Mouse (Mus musculus): ENCODE measurements around the gene Upb1.
"Not testable (repeated sequence)": the region's sequence is repeated elsewhere in the genome, so short reads cannot be mapped to it uniquely, and the experiment has no call there.

Gene Upb1

DNA sequence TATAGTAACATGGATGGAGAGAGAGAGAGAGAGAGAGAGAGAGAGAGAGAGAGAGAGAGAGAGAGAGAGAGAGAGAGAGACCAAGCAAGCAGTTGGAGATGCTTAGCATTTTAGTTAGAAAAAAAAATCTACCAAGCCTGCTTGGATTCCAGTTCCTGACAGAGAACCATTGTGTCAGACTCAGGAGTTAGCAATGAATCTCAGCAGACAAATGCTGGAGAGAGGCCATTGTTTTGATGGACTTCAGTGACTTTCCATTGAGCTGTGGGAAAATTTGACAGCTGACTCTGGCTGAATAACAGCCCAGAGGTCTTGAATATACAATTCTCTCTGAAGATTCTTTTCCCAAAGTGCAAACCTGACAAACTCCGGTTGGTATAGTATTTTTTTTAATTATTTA, 56.9 kb downstream of the Upb1 start:
- no peak for DNase-seq

- no peak for DNase-seq
These were observed 57.4 kb downstream of the Upb1 start for GRCm38 (mm10) chr10:75458329-75458728.

DNA sequence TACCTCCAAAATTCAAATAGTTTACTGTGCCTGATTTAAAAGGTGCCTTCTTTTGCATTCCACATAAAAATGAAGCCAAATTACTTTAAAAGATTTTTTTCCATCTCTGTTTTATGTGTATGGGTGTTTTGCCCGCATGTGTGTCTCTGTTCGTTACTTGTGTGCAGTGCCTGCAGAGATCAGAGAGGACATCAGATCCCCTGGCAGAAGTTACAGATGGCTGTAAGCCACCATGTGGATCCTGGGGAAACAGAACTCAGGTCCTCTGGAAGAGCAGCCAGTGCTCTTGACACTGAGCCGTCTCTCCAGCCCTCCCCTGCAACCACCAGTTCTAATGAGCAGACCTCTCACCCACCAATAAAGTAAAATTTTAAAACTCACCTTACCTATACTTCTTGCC, 61.8 kb downstream of the Upb1 start:
- DNase-seq = no peak

- no peak for DNase-seq
These were observed 65.1 kb downstream of the Upb1 start for GRCm38 (mm10) chr10:75465781-75466550.

DNA sequence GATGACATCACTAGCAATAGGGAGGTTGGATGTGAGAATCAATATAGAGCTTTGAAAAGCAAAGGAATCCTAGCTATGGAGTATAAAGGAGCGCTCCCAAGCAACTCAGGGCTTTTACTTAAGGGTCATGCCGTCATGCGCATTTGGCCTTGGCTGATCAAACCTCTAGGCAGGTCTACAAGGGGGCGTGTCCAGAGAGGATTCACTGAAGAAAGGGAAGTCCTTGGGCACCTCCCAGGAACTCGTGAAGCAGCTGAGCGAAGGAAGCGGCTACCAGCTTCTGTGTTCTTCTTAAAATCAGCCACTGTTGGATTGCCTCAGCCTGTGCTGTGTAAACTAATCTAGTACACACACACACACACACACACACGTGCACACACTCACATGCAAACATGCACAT, 72.5 kb downstream of the Upb1 start:
- no peak for DNase-seq

- no peak for DNase-seq
These were observed 73.7 kb downstream of the Upb1 start for GRCm38 (mm10) chr10:75474571-75474970.

- DNase-seq = not testable (repeated sequence)
These were observed 74.4 kb downstream of the Upb1 start for GRCm38 (mm10) chr10:75475139-75475850.

GRCm38 (mm10) chr10:75477034-75477433, 76.1 kb downstream of the Upb1 start:
- no peak for DNase-seq

DNA sequence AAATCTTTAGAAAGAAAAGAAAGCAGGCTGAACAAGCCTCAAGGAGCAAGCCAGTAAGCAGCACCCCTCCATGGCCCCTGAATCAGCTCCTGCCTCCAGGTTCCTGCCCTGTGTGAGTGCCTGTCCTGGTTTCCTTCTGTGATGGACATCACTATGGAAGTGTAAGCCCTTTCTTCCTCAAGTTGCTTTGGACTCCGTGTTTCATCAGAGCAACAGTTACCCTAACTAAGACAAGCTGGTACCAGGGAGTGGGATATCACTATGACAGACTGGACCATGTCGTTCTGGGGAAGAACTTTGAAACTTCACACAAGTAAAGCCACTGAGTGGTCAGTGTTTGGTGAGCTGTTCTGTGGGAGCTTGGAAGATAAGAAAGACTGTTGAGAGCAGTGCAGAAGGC, 79.0 kb downstream of the Upb1 start:
- DNase-seq = no peak

GRCm38 (mm10) chr10:75481703-75482102, 80.8 kb downstream of the Upb1 start:
- no peak for DNase-seq

GRCm38 (mm10) chr10:75482271-75482670, 81.4 kb downstream of the Upb1 start:
- DNase-seq = no peak

DNA sequence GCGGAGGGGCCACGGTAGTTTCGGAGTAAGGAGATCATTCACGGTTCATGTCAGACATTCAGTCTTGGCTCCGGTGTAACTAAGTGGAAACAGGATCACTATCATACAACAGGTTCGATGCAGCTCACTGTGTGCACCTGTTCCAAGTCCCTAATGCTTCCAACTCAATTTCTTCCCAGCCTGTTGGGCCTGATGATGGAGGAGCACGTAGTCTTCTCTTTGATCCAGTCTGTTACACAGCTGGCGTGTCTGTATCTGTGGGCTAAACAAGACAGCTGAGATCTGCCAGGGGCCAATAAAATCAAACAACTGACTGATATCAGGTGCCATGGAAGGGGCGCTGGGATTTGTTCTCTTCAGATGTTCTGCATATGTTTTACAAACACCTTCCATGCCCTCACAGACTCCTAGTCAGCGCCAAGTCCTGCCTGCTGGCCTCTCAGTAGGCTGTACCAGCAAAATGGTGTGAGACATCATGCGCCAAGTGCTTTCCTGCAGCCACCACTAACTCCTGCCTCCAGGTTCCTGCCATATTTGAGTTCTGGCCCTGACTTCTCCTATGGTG, 82.1 kb downstream of the Upb1 start:
- DNase-seq = no peak

DNA sequence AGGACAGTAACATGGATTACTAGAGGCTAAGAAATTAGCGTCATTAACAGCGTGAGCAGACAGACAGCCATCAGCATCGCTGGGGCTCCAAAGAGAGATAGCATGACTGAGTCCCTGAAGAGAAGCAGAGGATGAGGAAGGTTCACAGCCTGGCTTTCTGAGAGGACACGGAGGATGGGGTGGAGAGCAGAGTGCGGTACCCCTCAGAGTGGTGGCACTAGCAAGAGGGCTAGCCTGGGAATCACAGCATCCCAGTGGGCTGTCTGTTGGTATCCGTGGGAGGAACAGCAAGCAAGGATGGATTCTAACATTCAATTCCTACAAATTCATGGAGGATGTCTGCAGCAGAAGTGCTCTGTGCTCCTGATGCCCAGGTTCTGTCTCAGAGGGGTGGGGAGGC, 83.2 kb downstream of the Upb1 start:
- no peak for DNase-seq

DNA sequence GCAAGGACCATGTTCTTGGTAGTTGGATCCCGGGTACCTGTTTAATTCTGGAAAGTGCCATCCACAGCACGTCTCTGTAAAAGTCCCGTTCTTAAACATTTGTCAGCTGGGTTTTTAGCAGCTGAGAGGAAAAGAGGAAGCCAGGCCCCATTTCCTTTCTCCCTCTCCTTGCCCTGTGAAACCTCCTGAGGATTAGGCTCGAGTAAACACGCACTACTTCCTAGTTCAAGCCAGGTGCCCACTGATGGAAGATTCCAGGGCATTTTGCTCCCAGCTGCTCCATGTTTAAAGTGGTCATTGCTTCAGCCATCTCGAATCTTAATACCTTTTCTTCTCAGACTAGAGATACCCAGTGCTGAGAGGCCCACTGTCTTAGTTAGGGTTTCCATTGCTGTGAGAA, 83.9 kb downstream of the Upb1 start:
- DNase-seq = no peak

DNA sequence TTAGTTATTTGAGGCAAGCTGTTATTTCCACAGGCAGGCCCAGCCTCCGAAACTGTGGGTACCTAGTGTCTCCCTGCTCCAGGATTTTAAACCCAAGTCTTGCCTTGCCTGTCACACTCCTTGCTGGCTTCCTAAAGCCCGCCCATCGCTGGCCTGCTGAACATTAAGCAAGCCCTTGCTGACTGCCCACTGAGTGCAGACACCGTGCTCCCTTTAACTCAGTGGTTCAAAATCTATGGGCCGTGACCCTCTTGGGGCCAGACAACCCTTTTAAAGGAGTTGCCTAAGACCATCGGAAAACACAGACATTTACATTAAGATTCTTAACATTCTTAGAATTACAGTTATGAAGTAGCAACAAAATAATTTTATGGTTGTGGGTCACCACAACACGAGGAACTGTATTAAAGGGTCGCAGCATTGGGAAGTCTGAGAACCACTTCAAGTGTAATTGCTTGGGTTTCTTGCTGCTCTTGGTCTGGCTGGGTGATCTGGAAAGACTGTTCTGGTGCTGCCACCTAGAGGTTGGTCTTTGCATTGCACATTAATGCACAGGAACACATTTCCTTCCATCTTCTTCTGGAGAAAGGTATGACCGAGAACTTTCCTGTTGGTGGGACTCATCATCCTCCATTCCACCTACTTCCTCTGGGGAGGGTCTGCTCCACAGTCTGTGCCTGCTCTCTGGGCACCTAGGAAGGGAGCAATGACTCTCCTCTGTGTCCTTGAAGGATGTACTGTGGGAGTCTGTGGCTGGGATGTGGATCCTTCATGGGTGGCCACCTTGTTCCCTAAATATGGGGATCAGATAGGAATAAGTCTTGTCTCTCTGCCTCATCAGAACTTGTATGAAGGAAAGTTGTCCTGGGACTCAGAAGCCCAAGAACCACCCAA, 85.4 kb downstream of the Upb1 start:
- peak; percentile 68 for DNase-seq

GRCm38 (mm10) chr10:75487131-75487530, 86.2 kb downstream of the Upb1 start:
- DNase-seq = no peak

- DNase-seq = no peak
These were observed 88.6 kb downstream of the Upb1 start for GRCm38 (mm10) chr10:75489522-75489921.

GRCm38 (mm10) chr10:75490731-75491130, 89.8 kb downstream of the Upb1 start:
- DNase-seq = no peak
